Mouse (Mus musculus) forebrain, embryonic 15.5 days (tissue): Measurements from ENCODE around the gene Plxna1. TPM values are rescaled to one million over a fixed set of nuclear protein-coding genes. Genes with fewer than 3 reads are reported as not detected.

Source experiments
- ATAC-seq: fragments of 200-750 bp; cut with Nextera tagmentation; replicated peaks from 2 replicates; pipeline ENCODE4 v1.8.0; 2017; ENCODE audit warnings: mild to moderate bottlenecking, moderate TSS enrichment, moderate library complexity
- H3K27ac ChIP-seq: fragments of 300-500 bp; sonication (generic); replicated peaks from 2 replicates; pipeline ENCODE4 v1.5.1; 2015; ENCODE audit warnings: mild to moderate bottlenecking, inconsistent platforms
- H3K27me3 ChIP-seq: fragments of 300-500 bp; sonication (generic); 2 replicates; pipeline ENCODE4 v1.6.1; 2015; ENCODE audit warnings: inconsistent platforms
- H3K36me3 ChIP-seq: fragments of 300-500 bp; sonication (generic); 2 replicates; pipeline ENCODE4 v1.6.1; 2015; ENCODE audit warnings: mild to moderate bottlenecking, inconsistent platforms
- H3K4me1 ChIP-seq: fragments of 300-500 bp; sonication (generic); 2 replicates; pipeline ENCODE4 v1.6.1; 2015; ENCODE audit warnings: inconsistent platforms
- H3K4me2 ChIP-seq: fragments of 300-500 bp; sonication (generic); replicated peaks from 2 replicates; pipeline ENCODE4 v1.6.1; 2015; ENCODE audit warnings: mild to moderate bottlenecking, inconsistent platforms
- H3K4me3 ChIP-seq: fragments of 300-500 bp; sonication (generic); 2 replicates; pipeline ENCODE4 v1.5.1; 2015; ENCODE audit warnings: mild to moderate bottlenecking, inconsistent platforms
- H3K9ac ChIP-seq: fragments of 300-500 bp; sonication (generic); replicated peaks from 2 replicates; pipeline ENCODE4 v1.6.1; 2015; ENCODE audit warnings: mild to moderate bottlenecking, inconsistent platforms
- H3K9me3 ChIP-seq: fragments of 300-500 bp; sonication (generic); 2 replicates; pipeline ENCODE4 v1.6.1; 2016; ENCODE audit warnings: inconsistent platforms
- WGBS: fragments of 180-500 bp; shearing (Covaris S2); methylation state at CpG from one replicate; pipeline ENCODE4 v1.1.7; 2015; ENCODE audit warnings: mixed read lengths; 5-methylcytosine and 5-hydroxymethylcytosine counted together
- polyA plus RNA-seq: library from polyadenylated mRNA; unstranded; fragments of >200 nt; fragmentation: Nextera tagmentation; extraction: Ambion mirVana; gene quantifications from 2 replicates; pipeline ENCODE4 v1.2.1, GENCODE M21; 2015

Plxna1 gene
- polyA plus RNA-seq, 1 experiment from 2014 or later = 45.7 TPM

GRCm38 (mm10) chr6:89345486-89345785 is 17.0 kb downstream of the Plxna1 start:
- Histone ChIP-seq H3K4me2 (no peak overlapping the region), H3K9me3 (no peaks in the 10 kb centered on the region), H3K4me3 (no peak overlapping the region), H3K9ac (no peak overlapping the region), H3K36me3 (peaks cover 37% of the 10 kb centered on the region), H3K27ac (0 out of 2 replicates have a peak overlapping the region, but pooled peaks have one; percentile 53), H3K4me1 (peaks cover 22% of the 10 kb centered on the region), H3K27me3 (no peaks in the 10 kb centered on the region)
- ATAC-seq = no peak
- WGBS = 74% methylated on average over 3 of the region's 3 CpGs

- Histone ChIP-seq H3K27me3 (no peaks in the 10 kb centered on the region), H3K27ac (peak overlapping the region; percentile 53), H3K4me1 (peaks cover 21% of the 10 kb centered on the region), H3K9ac (no peak overlapping the region), H3K9me3 (no peaks in the 10 kb centered on the region), H3K4me2 (no peak overlapping the region), H3K36me3 (peaks cover 41% of the 10 kb centered on the region), H3K4me3 (no peak overlapping the region)
- ATAC-seq = peak; percentile 45
- WGBS = 32% methylated on average over 10 of the region's 10 CpGs
These were observed 17.6 kb downstream of the Plxna1 start for GRCm38 (mm10) chr6:89344613-89345485.

GRCm38 (mm10) chr6:89341981-89342380 is 20.4 kb downstream of the Plxna1 start:
- 98% methylated on average over 4 of the region's 4 CpGs for WGBS
- ATAC-seq = no peak
- no peak overlapping the region for H3K27ac ChIP-seq
- no peaks in the 10 kb centered on the region for H3K27me3 ChIP-seq
- H3K9ac ChIP-seq = no peak overlapping the region
- peaks cover 21% of the 10 kb centered on the region for H3K4me1 ChIP-seq
- no peaks in the 10 kb centered on the region for H3K9me3 ChIP-seq
- H3K4me3 ChIP-seq = no peak overlapping the region
- no peak overlapping the region for H3K4me2 ChIP-seq
- H3K36me3 ChIP-seq = peaks cover 59% of the 10 kb centered on the region

- 80% methylated on average over 2 of the region's 2 CpGs for WGBS
- no peak for ATAC-seq
- H3K4me1 ChIP-seq = peaks cover 7% of the 10 kb centered on the region
- no peaks in the 10 kb centered on the region for H3K27me3 ChIP-seq
- no peak overlapping the region for H3K4me2 ChIP-seq
- no peak overlapping the region for H3K9ac ChIP-seq
- H3K4me3 ChIP-seq = no peak overlapping the region
- H3K9me3 ChIP-seq = no peaks in the 10 kb centered on the region
- H3K36me3 ChIP-seq = peaks cover 78% of the 10 kb centered on the region
- H3K27ac ChIP-seq = no peak overlapping the region
These were observed 23.0 kb downstream of the Plxna1 start for GRCm38 (mm10) chr6:89339447-89339846.

GRCm38 (mm10) chr6:89338733-89339132 is 23.7 kb downstream of the Plxna1 start:
- no peaks in the 10 kb centered on the region for H3K9me3 ChIP-seq
- no peak overlapping the region for H3K4me2 ChIP-seq
- peaks cover 11% of the 10 kb centered on the region for H3K4me1 ChIP-seq
- no peaks in the 10 kb centered on the region for H3K27me3 ChIP-seq
- 94% methylated on average over 8 of the region's 8 CpGs for WGBS
- H3K36me3 ChIP-seq = peaks cover 82% of the 10 kb centered on the region
- H3K4me3 ChIP-seq = no peak overlapping the region
- H3K27ac ChIP-seq = no peak overlapping the region
- no peak for ATAC-seq
- no peak overlapping the region for H3K9ac ChIP-seq

GRCm38 (mm10) chr6:89337574-89337973 is 24.8 kb downstream of the Plxna1 start:
- H3K9me3 ChIP-seq = no peaks in the 10 kb centered on the region
- H3K36me3 ChIP-seq = peaks cover 91% of the 10 kb centered on the region
- H3K4me1 ChIP-seq = peaks cover 14% of the 10 kb centered on the region
- no peak overlapping the region for H3K27ac ChIP-seq
- H3K27me3 ChIP-seq = no peaks in the 10 kb centered on the region
- no peak overlapping the region for H3K4me3 ChIP-seq
- no peak for ATAC-seq
- H3K4me2 ChIP-seq = no peak overlapping the region
- 80% methylated on average over 9 of the region's 9 CpGs for WGBS
- no peak overlapping the region for H3K9ac ChIP-seq

- no peak overlapping the region for H3K4me3 ChIP-seq
- no peak overlapping the region for H3K9ac ChIP-seq
- peak; percentile 68 for ATAC-seq
- H3K36me3 ChIP-seq = peaks cover 93% of the 10 kb centered on the region
- no peak overlapping the region for H3K4me2 ChIP-seq
- H3K9me3 ChIP-seq = no peaks in the 10 kb centered on the region
- WGBS = 39% methylated on average over 12 of the region's 12 CpGs
- H3K4me1 ChIP-seq = peaks cover 14% of the 10 kb centered on the region
- H3K27ac ChIP-seq = peak overlapping the region; percentile 68
- H3K27me3 ChIP-seq = no peaks in the 10 kb centered on the region
These were observed 28.3 kb downstream of the Plxna1 start for GRCm38 (mm10) chr6:89333964-89334702.

GRCm38 (mm10) chr6:89330957-89331356 is 31.5 kb downstream of the Plxna1 start:
- ATAC-seq = no peak
- 91% methylated on average over 10 of the region's 10 CpGs for WGBS
- Histone ChIP-seq H3K27me3 (no peaks in the 10 kb centered on the region), H3K27ac (no peak overlapping the region), H3K9me3 (no peaks in the 10 kb centered on the region), H3K9ac (no peak overlapping the region), H3K4me1 (peaks cover 14% of the 10 kb centered on the region), H3K4me2 (no peak overlapping the region), H3K4me3 (no peak overlapping the region), H3K36me3 (peaks cover 77% of the 10 kb centered on the region)

GRCm38 (mm10) chr6:89328634-89329033 is 33.8 kb downstream of the Plxna1 start:
- no peak overlapping the region for H3K27ac ChIP-seq
- H3K4me2 ChIP-seq = no peak overlapping the region
- peaks cover 3% of the 10 kb centered on the region; the same call in 1 of the 2 replicates for H3K4me1 ChIP-seq

GRCm38 (mm10) chr6:89327746-89328491 is 34.5 kb downstream of the Plxna1 start:
- no peak overlapping the region for H3K4me2 ChIP-seq
- H3K4me1 ChIP-seq = no peaks in the 10 kb centered on the region
- 78% methylated on average over 15 of the region's 15 CpGs for WGBS
- H3K27me3 ChIP-seq = no peaks in the 10 kb centered on the region
- H3K9me3 ChIP-seq = no peaks in the 10 kb centered on the region
- peaks cover 70% of the 10 kb centered on the region for H3K36me3 ChIP-seq
- H3K9ac ChIP-seq = no peak overlapping the region
- 0 out of 2 replicates have a peak, but pooled peaks have one; percentile 41 for ATAC-seq
- no peak overlapping the region for H3K4me3 ChIP-seq
- H3K27ac ChIP-seq = no peak overlapping the region

More at GRCm38 (mm10) chr6:89328634-89329033, 33.8 kb downstream of the Plxna1 start:
- H3K9ac ChIP-seq = no peak overlapping the region
- no peaks in the 10 kb centered on the region for H3K27me3 ChIP-seq
- WGBS = 90% methylated on average over 4 of the region's 4 CpGs
- peaks cover 70% of the 10 kb centered on the region for H3K36me3 ChIP-seq
- H3K9me3 ChIP-seq = no peaks in the 10 kb centered on the region
- no peak for ATAC-seq
- no peak overlapping the region for H3K4me3 ChIP-seq

GRCm38 (mm10) chr6:89324842-89325241 is 37.6 kb downstream of the Plxna1 start:
- Histone ChIP-seq H3K4me1 (no peaks in the 10 kb centered on the region), H3K9me3 (no peaks in the 10 kb centered on the region), H3K4me3 (no peak overlapping the region), H3K27ac (no peak overlapping the region), H3K27me3 (no peaks in the 10 kb centered on the region), H3K4me2 (no peak overlapping the region), H3K9ac (no peak overlapping the region), H3K36me3 (peaks cover 69% of the 10 kb centered on the region)
- WGBS = 96% methylated on average over 4 of the region's 4 CpGs
- no peak for ATAC-seq

GRCm38 (mm10) chr6:89315263-89315662 is 47.2 kb downstream of the Plxna1 start:
- Histone ChIP-seq H3K36me3 (peaks cover 30% of the 10 kb centered on the region), H3K4me1 (no peaks in the 10 kb centered on the region), H3K9ac (no peak overlapping the region), H3K4me3 (no peak overlapping the region), H3K9me3 (no peaks in the 10 kb centered on the region), H3K27ac (no peak overlapping the region), H3K27me3 (no peaks in the 10 kb centered on the region), H3K4me2 (no peak overlapping the region)
- no peak for ATAC-seq
- WGBS = 36% methylated on average over 4 of the region's 4 CpGs
